Mouse (Mus musculus) heart, postnatal 0 days (tissue): ENCODE data around the gene Klhl8. TPM values are rescaled to one million over a fixed set of nuclear protein-coding genes. Genes with fewer than 3 reads are reported as not detected.
"Not testable (repeated sequence)": the region's sequence is repeated elsewhere in the genome, so short reads cannot be mapped to it uniquely, and the experiment has no call there.

Experiments
- ATAC-seq: fragments of 200-750 bp; cut with Nextera tagmentation; 2 replicates; pipeline ENCODE4 v1.8.0; 2017; ENCODE audit warnings: low read depth, moderate number of reproducible peaks, moderate library complexity; ENCODE audit not compliant: insufficient read depth
- DNase-seq: peaks from one replicate; pipeline ENCODE4 v3.0.0-alpha.2; 2016; ENCODE audit warnings: low spot score
- H3K27ac ChIP-seq: fragments of 300-500 bp; sonication (generic); 2 replicates; pipeline ENCODE4 v1.5.1; 2014; ENCODE audit warnings: low read depth, mild to moderate bottlenecking
- H3K27me3 ChIP-seq: fragments of 300-500 bp; sonication (generic); 2 replicates; pipeline ENCODE4 v1.6.1; 2014; ENCODE audit warnings: low read length, mixed read lengths; ENCODE audit not compliant: control insufficient read depth, insufficient read depth
- H3K36me3 ChIP-seq: fragments of 300-500 bp; sonication (generic); replicated peaks from 2 replicates; pipeline ENCODE4 v1.6.1; 2014; ENCODE audit warnings: low read length, mixed read lengths; ENCODE audit not compliant: control insufficient read depth, insufficient read depth
- H3K4me1 ChIP-seq: fragments of 300-500 bp; sonication (generic); 2 replicates; pipeline ENCODE4 v1.6.1; 2014; ENCODE audit warnings: antibody characterized with exemption; ENCODE audit not compliant: control insufficient read depth, insufficient read depth
- H3K4me2 ChIP-seq: fragments of 300-500 bp; sonication (generic); 2 replicates; pipeline ENCODE4 v1.6.1; 2014; ENCODE audit warnings: low read depth, mild to moderate bottlenecking, low read length, moderate library complexity
- H3K4me3 ChIP-seq: fragments of 300-500 bp; sonication (generic); 2 replicates; pipeline ENCODE4 v1.5.1; 2014; ENCODE audit warnings: low read depth, low read length
- H3K9ac ChIP-seq: fragments of 300-500 bp; sonication (generic); replicated peaks from 2 replicates; pipeline ENCODE4 v1.6.1; 2014; ENCODE audit warnings: low read depth, low read length, mixed read lengths
- H3K9me3 ChIP-seq: fragments of 300-500 bp; sonication (generic); replicated peaks from 2 replicates; pipeline ENCODE4 v1.6.1; 2016; ENCODE audit warnings: low read length; ENCODE audit not compliant: control insufficient read depth
- CTCF ChIP-seq: IDR thresholded peaks from 2 replicates; pipeline ENCODE4 v1.5.1; 2016; ENCODE audit warnings: antibody characterized with exemption, control low read depth, low read depth
- EP300 ChIP-seq: IDR thresholded peaks from 2 replicates; pipeline ENCODE4 v1.6.1; 2016; ENCODE audit warnings: antibody characterized with exemption, low read depth
- WGBS: fragments of 180-500 bp; shearing (Covaris S2); extraction: QIAGEN DNeasy Blood & Tissue Kit; methylation state at CpG from one replicate; pipeline ENCODE4 v1.1.7; 2014; 5-methylcytosine and 5-hydroxymethylcytosine counted together
- polyA plus RNA-seq: library from polyadenylated mRNA; unstranded; fragments of >200 nt; fragmentation: Nextera tagmentation; extraction: Ambion mirVana; gene quantifications from 2 replicates; pipeline ENCODE4 v1.2.1, GENCODE M21; 2015
- total RNA-seq: library from RNA; depleted of rRNA; stranded (reverse); fragments of >200 nt; gene quantifications from 2 replicates; pipeline ENCODE4 v1.2.3, GENCODE M21; 2014; ENCODE audit warnings: low replicate concordance

Klhl8 gene
- total and polyA plus RNA-seq, 2 experiments from 2014 or later, result 10.9 to 12.8 TPM

- no peak for TF ChIP-seq CTCF
- TF ChIP-seq EP300, result no peak
- H3K4me3 ChIP-seq, result no peak overlapping the region
- WGBS, result 92% methylated on average over 1 of the region's 1 CpGs
- H3K27me3 ChIP-seq, result no peaks in the 10 kb centered on the region
- no peaks in the 10 kb centered on the region for H3K36me3 ChIP-seq
- ATAC-seq, result no peak
- peaks cover 6% of the 10 kb centered on the region for H3K4me1 ChIP-seq
- no peak overlapping the region for H3K27ac ChIP-seq
- H3K4me2 ChIP-seq, result no peak overlapping the region
- H3K9me3 ChIP-seq, result no peaks in the 10 kb centered on the region
- DNase-seq, result no peak
- no peak overlapping the region for H3K9ac ChIP-seq
These were observed 28.8 kb upstream of the Klhl8 start for GRCm38 (mm10) chr5:103939856-103940255.

GRCm38 (mm10) chr5:103939350-103939652 lies 28.2 kb upstream of the Klhl8 start:
- Histone ChIP-seq H3K4me1 (peaks cover 6% of the 10 kb centered on the region), H3K27me3 (no peaks in the 10 kb centered on the region), H3K9ac (no peak overlapping the region), H3K9me3 (no peaks in the 10 kb centered on the region), H3K4me2 (no peak overlapping the region), H3K36me3 (no peaks in the 10 kb centered on the region), H3K27ac (no peak overlapping the region), H3K4me3 (no peak overlapping the region)
- WGBS, result 68% methylated on average over 7 of the region's 7 CpGs
- DNase-seq (no peak), ATAC-seq (no peak)
- TF ChIP-seq EP300 (no peak), CTCF (no peak)

GRCm38 (mm10) chr5:103938547-103939349 lies 27.7 kb upstream of the Klhl8 start:
- peaks cover 6% of the 10 kb centered on the region for H3K4me1 ChIP-seq
- H3K27ac ChIP-seq, result peak overlapping the region; percentile 43; the same call in 1 of the 2 replicates

GRCm38 (mm10) chr5:103936906-103937589 lies 26.0 kb upstream of the Klhl8 start:
- Histone ChIP-seq H3K4me2 (no peak overlapping the region), H3K9me3 (no peaks in the 10 kb centered on the region), H3K4me1 (peaks cover 6% of the 10 kb centered on the region), H3K4me3 (no peak overlapping the region), H3K27me3 (no peaks in the 10 kb centered on the region), H3K36me3 (no peaks in the 10 kb centered on the region), H3K9ac (no peak overlapping the region), H3K27ac (peak overlapping the region; percentile 26; the same call in 1 of the 2 replicates)
- 33% methylated on average over 14 of the region's 14 CpGs for WGBS
- peak; percentile 13 for DNase-seq
- TF ChIP-seq CTCF (peak; percentile 57), EP300 (no peak)
- peak; percentile 68 for ATAC-seq

More at GRCm38 (mm10) chr5:103938547-103939349, 27.7 kb upstream of the Klhl8 start:
- no peak overlapping the region for H3K9ac ChIP-seq
- 47% methylated on average over 11 of the region's 11 CpGs for WGBS
- TF ChIP-seq CTCF (no peak), EP300 (no peak)
- DNase-seq (no peak), ATAC-seq (no peak)
- H3K9me3 ChIP-seq, result no peaks in the 10 kb centered on the region
- no peaks in the 10 kb centered on the region for H3K27me3 ChIP-seq
- H3K36me3 ChIP-seq, result no peaks in the 10 kb centered on the region
- no peak overlapping the region for H3K4me2 ChIP-seq
- no peak overlapping the region for H3K4me3 ChIP-seq

GRCm38 (mm10) chr5:103931924-103932323 lies 20.9 kb upstream of the Klhl8 start:
- ATAC-seq, H3K9me3 ChIP-seq, H3K9ac ChIP-seq, H3K27ac ChIP-seq, H3K4me3 ChIP-seq, H3K4me1 ChIP-seq, H3K36me3 ChIP-seq, DNase-seq, H3K4me2 ChIP-seq, H3K27me3 ChIP-seq: not testable (repeated sequence)

GRCm38 (mm10) chr5:103930511-103930910 lies 19.5 kb upstream of the Klhl8 start:
- DNase-seq, result no peak
- ATAC-seq, result no peak
- Histone ChIP-seq H3K27me3 (no peaks in the 10 kb centered on the region), H3K4me1 (no peaks in the 10 kb centered on the region), H3K36me3 (no peaks in the 10 kb centered on the region), H3K9me3 (no peaks in the 10 kb centered on the region), H3K27ac (no peak overlapping the region), H3K9ac (no peak overlapping the region), H3K4me3 (no peak overlapping the region), H3K4me2 (no peak overlapping the region)
- WGBS, result 75% methylated on average over 5 of the region's 5 CpGs
- no peak for TF ChIP-seq EP300
